In genomic region chr16:13704676-13705075, GRCm38 (mm10) we compare ENCODE assay signal across 16 mouse cellular contexts. TPM values are rescaled to one million over a fixed set of nuclear protein-coding genes. Genes with fewer than 3 reads are reported as not detected.
"Had no signal": no experiment of that assay in that cellular context is flagged by ENCODE, and none has a peak within 500 bp of the region (broad histone marks: within the 10 kb centered on the region; RNA-seq: fewer than 3 reads in every experiment).

No protein-coding gene starts in this region.

- H3K4me3 ChIP-seq: megakaryocyte, embryonic 14.5 days; midbrain, embryonic 13.5 days; midbrain, embryonic 15.5 days; neural tube, embryonic 12.5 days; stomach, embryonic 15.5 days had no signal

- H3K4me1 ChIP-seq: midbrain, embryonic 13.5 days; midbrain, embryonic 15.5 days; neural tube, embryonic 12.5 days; stomach, embryonic 15.5 days had no signal

- H3K9me3 ChIP-seq: megakaryocyte, embryonic 14.5 days; midbrain, embryonic 13.5 days; midbrain, embryonic 15.5 days; neural tube, embryonic 12.5 days; stomach, embryonic 15.5 days had no signal

- ATAC-seq: midbrain, embryonic 13.5 days; midbrain, embryonic 15.5 days had no signal

- DNase-seq: lung, adult 18-20 months; lung, embryonic 14.5 days; lung, postnatal 10 days; lung, postnatal 4 days; right cerebral cortex, postnatal 14 days; thymus, adult 2 months; thymus, postnatal 25 days had no signal

- H3K27ac ChIP-seq: midbrain, embryonic 13.5 days; midbrain, embryonic 15.5 days; neural tube, embryonic 12.5 days; stomach, embryonic 15.5 days; stomach, postnatal 0 days had no signal

- H3K9ac ChIP-seq: lung, embryonic 14.5 days; midbrain, embryonic 13.5 days; midbrain, embryonic 15.5 days; neural tube, embryonic 12.5 days; stomach, embryonic 15.5 days had no signal

RNA-seq across cellular contexts. Expression of gene Pla2g10, which starts 26.1 kb away (rescaled TPM):
- total RNA-seq: midbrain, postnatal 0 days; monocyte, adult 5-6 weeks; neutrophil, adult 5-6 weeks had no signal
